Mouse (Mus musculus): ENCODE results near the gene Hmces. TPM values are rescaled to one million over a fixed set of nuclear protein-coding genes. Genes with fewer than 3 reads are reported as not detected.

Gene Hmces
- polyA plus RNA-seq (2012) = 21.1 and 28.9 TPM in 2 replicates

DNA sequence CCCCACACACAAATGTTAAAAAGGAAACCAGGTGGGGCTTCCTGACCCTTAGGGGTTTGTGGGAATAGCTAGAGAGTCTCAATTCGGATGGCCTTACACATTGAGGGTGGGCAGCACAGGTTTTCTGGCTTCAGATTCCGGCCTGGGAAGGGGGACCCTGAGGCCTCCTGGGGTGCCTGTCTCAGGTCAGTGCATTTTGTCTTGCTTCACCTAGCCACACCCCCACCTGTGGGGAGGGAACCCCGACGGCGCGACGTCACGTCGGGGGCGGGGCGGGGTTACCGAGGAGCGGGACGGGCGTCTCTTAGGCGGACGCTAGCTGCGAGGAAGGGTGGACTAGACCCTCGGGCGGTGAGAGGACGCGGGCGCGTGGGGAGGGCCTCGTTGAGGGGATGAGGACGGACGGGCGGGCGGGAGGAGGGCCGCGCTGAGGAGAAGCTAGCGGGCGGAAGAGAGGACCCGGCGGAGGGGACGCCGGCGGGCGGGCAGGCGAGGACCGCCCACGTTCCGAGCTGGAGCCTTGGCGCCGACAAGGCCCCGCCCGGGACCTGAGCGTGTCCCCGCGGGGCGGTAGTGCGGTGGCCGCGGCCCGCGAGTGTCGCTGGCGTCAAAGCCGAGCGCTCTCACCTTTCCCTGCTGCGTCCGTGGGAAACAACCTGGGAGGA, at the start of gene Hmces:
Gene Hmces, plus strand, starts transcription at position 275 of the 665 bp plus-strand sequence.
- TF ChIP-seq GATA1 (IDR thresholded peaks at IDR 0.05; ENCODE audit: low read length) = no peak

DNA sequence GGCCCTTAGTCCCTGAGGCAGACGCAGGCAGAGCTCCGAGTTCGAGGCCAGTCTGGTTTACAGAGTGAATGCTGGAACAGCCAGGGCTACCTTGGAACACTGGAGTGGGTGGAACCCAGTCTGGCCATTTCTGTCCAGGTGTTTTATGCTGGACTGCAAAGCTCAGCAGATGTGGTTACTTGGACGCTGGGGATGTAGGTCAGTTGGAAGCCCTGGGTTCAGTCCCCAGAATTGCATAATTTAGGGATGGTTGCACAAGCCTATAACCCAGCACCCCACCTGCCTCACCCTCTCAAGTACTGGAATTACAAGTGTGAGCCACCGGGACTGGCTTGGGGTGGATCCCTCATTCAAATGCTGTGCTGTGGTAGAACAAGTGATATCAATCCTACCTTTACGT, 47.5 kb upstream of the Hmces start:
- no peak for TF ChIP-seq GATA1 (IDR thresholded peaks at IDR 0.05; ENCODE audit: low read length)

DNA sequence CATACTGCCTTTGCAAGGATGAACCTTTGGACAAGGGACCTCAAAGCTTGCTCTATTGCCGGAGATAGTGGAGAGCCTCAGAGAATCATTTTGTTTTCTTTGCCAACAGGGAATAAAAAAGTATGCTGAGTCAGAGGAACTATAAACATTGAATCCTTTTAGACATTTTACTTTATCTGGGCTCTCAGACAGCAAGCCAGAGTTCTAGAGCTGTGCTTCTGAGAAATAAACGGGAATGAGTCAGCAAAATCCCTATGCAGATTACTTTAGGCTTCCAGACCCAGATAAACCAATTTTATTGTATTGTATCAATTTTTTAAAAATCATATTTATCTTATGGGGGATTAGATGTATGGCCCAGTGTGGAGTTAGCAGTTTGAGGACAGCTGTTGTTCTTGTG, 46.5 kb upstream of the Hmces start:
- peak; percentile 37 for TF ChIP-seq GATA1 (IDR thresholded peaks at IDR 0.05; ENCODE audit: low read length)

DNA sequence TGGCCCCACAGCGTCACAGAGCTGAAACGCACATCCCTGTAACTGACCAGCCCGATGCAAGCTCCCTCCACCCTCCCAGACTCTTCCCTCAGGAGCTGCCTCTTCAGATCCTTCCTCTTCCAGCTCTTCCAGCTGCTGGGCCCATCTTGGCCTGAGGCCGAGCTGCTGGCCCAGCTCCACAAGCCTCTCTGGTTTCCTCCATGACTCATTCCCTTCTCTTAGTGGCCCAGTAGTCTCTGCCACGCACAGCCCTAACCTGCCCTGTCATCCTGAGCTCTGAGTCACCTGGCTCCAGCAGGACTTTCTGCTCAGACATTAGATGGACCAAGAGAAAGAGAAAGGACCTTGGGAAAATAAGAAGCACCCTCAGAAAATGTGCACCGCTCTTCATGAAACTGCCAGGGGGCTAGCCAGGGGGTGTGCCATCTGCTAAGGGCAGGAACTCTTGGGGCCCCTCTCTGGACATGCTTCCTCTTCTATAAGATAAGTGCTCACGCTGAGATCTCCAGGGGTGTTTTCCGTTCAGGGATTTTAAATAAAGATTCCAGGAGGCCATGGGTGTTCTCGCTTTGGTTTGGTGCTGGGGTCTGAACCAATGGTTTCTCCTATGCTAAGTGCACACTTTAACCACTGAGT, 44.7 kb upstream of the Hmces start:
- TF ChIP-seq GATA1 (IDR thresholded peaks at IDR 0.05; ENCODE audit: low read length) = no peak

DNA sequence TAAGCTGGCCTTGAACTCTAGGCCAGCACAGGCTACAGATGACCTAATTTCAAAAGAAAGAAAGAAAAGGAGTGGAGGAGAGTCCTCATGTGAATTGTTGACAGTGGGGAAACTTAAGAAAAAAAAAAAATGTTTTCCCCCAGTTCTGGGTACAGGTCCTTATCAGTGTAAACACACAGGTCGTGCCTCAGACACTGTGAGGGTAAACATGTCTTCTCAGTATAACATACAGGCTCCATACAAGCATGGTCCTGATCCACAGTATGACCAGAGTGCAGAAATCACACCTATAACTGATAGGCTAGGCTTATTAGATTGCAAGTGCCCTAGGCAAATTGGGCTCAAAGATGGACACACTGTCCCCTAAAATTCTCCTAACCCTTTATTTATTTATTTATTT, 43.3 kb upstream of the Hmces start:
- no peak for TF ChIP-seq GATA1 (IDR thresholded peaks at IDR 0.05; ENCODE audit: low read length)

DNA sequence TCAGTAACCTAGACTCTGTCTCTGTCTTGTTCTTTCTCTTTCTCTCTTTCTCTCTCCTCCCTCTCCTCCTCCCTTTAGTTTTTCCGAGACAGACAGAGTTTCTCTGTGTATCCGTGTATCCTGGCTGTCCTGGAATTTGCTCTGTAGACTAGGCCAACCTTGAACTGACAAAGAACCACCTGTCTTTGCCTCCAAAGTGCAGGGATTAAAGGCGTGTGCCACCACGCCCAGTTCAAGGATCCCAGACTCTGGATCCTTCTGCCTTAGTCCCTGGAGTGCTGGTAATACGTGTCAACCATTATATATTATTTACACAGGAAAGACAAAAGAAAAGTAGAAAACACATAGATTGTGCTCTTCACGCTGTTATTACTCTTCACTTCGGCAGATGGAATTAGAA, 42.5 kb upstream of the Hmces start:
- TF ChIP-seq GATA1 (IDR thresholded peaks at IDR 0.05; ENCODE audit: low read length) = no peak

DNA sequence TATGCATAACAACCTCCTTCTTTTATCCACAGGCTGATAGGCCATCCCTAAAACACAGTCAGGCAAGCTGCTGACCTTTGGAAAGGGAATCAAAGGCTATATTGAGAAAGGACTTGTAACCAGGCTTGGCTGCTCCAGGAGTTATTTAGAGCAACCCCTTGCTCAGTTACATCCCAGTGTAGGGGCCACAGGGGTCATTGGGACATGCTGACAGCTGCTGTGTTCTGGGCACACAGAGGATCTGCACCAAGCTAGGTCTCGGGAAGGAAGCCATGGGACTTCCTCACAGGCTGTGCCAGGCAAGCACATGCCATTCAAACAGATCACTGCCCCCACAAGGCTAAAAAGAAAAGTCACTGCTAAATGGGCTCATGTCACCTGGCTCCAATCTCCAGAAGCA, 40.6 kb upstream of the Hmces start:
- TF ChIP-seq GATA1 (IDR thresholded peaks at IDR 0.05; ENCODE audit: low read length) = no peak

DNA sequence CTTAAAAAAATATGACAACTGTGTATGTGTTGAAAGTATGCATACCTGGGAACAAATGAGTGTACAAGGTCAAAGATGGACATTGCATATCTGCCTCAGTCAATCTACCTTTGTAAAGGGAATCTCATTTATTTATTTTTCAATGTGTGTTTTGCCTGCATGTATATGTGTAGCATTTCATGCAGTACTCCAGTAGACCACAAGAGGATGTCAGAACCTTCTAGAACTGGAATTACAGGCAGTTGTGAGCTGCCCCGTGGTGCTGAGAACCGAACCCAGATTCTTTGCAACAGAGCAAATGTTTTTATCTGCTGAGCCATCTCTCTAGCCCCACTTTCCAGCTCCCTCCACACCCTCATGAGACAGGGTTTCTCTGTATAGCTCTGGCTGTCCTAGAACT, 39.8 kb upstream of the Hmces start:
- TF ChIP-seq GATA1 (IDR thresholded peaks at IDR 0.05; ENCODE audit: low read length) = no peak

DNA sequence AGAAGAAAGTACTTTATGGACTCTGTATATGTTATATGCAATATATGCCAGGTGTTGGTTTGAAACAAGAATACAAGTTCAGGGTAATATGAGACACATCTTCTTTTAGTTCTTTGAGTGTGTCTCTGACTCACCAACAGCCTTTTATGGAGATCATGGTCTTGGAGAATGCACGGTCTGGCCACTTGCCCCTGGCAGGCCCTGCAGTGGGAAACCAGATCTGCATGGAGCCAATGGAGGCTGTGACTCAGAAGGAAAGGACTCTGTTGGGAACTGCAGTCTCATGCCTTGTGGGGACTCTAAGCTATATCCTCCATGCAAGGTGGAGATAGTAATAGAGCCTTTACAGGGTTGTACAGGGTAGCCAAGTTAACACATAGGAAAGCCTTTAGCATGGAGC, 38.7 kb upstream of the Hmces start:
- TF ChIP-seq GATA1 (IDR thresholded peaks at IDR 0.05; ENCODE audit: low read length) = no peak

DNA sequence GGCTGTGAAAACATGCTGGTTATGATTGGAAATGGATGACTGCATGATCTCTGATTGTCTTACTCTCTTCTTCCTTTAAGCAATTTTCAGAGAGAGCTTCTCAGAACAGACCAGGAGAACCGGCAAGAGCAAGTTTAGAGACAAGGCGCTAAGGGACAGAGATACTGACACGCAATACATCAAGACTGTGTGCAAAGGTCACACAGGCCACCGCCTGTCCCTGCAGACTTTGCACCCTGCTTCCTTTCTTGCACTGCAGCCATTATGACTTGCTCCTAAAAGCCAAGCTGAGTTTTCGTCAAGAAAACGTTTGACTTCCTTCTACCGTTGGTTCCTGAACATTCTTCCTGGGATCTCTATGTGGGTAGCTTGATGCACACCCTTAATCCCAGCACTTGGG, 38.2 kb upstream of the Hmces start:
- TF ChIP-seq GATA1 (IDR thresholded peaks at IDR 0.05; ENCODE audit: low read length) = no peak

DNA sequence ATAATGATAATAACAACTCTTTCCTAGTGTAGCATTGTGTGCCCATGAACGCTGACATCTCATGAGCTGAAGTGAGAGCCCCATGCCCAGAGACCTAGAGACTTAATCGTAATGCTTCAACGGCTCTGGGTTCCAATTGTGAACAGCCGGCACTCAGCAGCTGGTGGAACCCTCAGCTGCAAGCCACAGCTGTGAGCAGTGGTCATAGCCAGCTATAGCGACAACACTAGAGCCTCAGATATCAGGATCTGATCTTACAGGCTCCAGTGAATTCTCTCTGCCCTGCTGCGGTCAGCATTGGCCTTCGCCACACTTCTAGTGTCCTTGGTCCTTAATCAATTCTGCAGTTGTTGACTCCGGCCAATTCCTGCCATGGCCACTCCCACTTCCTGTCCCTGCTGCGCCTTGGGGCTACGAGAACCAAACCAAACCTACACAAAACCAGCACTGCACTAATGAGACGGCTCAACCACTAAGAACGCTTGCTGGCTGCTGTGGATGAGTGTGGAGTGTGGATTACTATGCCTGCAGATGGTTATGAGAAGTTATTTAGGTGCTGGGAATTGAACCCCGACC, 37.6 kb upstream of the Hmces start:
- TF ChIP-seq GATA1 (IDR thresholded peaks at IDR 0.05; ENCODE audit: low read length) = no peak

DNA sequence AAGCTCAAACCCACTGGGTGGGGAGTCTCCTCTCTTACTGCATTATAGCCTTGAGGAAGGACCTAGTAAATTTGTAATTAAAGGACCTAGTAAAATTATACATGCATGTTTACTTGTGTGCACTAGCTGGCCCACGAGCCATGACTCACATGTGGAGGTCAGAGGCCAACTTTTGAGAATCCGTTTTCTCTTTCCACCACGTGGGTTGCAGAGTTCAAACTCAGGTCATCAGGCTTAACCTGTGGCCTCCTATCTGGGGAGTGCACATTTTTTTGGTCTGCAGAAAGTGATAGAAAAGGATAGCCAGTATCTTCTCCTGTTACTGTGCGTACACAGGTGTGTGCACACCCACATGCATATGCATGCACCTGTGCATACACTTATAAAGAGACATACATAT, 34.7 kb upstream of the Hmces start:
- no peak for TF ChIP-seq GATA1 (IDR thresholded peaks at IDR 0.05; ENCODE audit: low read length)

DNA sequence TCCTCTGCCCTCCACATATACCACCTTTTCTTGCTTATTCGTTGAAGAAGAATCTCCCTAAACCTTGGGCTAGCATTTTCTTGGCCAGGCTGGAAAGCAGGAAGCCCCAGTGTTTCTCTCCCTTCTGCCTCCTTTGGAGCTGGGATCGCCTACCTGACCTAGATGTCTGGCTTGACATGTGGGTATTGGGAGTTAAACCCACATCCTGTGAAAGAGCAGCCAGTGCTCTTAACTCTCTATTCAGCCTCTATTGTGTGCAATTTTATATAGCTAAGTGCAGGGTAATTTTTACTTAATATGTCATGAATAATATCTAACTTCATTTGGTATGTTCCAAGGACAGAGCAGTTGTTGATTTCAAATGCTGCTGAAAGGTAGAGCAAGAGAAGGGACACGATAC, 34.1 kb upstream of the Hmces start:
- TF ChIP-seq GATA1 (IDR thresholded peaks at IDR 0.05; ENCODE audit: low read length) = no peak

DNA sequence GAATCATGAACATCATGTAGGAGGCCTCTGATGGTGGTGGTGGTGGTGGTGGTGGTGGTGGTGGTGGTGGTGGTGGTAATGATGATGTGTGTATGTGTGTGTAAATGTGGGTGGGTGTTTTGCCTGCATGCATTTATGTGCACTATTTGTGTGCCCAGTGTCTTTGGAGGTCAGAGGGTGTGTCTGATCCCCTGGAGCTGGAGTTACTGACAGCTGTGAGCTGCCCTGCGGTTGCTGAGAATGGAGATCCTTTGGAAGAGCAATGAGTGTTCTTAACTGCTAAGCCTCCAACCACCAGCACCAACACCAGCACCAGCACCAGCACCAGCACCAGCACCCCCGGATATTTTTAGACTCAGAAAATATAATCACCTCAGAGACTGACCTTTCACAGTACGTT, 31.5 kb upstream of the Hmces start:
- TF ChIP-seq GATA1 (IDR thresholded peaks at IDR 0.05; ENCODE audit: low read length) = no peak

DNA sequence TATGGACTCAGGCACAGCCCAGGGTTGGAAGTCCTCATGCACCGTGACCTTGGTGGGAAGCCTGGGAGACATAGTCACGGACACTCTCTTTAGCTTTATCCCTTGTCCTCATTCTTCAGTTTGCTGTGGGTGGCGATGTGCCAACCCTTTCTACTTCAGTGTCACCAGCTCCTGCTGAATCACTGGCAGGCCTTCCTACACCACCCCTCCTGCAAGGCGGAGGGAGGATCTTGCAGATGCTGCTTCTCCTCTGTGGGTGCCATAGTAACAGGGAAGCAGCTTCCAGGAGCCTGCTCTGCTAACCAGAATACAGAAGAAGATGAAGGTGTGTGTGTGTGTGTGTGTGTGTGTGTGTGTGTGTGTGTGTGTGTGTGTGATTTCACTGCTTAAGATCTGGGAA, 30.9 kb upstream of the Hmces start:
- no peak for TF ChIP-seq GATA1 (IDR thresholded peaks at IDR 0.05; ENCODE audit: low read length)

DNA sequence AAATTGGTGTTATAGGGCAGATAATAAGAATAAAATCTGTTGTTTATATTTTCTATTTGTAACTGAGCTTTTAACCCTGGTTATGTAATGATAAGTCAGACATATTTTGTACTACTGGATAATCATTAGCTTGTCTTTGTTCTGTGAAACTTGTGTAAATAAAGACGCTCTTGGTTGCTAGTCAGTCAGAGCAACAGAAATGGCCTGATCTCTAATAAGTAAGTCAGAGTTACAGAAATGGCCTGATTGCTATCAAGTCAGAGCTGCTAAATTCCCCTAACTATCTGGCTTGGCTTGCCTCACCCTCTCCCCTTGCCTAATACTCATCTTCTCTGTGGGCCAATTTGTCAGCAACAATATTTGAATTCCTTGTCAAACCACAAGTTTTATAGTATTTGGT, 27.0 kb upstream of the Hmces start:
- TF ChIP-seq GATA1 (IDR thresholded peaks at IDR 0.05; ENCODE audit: low read length) = no peak

DNA sequence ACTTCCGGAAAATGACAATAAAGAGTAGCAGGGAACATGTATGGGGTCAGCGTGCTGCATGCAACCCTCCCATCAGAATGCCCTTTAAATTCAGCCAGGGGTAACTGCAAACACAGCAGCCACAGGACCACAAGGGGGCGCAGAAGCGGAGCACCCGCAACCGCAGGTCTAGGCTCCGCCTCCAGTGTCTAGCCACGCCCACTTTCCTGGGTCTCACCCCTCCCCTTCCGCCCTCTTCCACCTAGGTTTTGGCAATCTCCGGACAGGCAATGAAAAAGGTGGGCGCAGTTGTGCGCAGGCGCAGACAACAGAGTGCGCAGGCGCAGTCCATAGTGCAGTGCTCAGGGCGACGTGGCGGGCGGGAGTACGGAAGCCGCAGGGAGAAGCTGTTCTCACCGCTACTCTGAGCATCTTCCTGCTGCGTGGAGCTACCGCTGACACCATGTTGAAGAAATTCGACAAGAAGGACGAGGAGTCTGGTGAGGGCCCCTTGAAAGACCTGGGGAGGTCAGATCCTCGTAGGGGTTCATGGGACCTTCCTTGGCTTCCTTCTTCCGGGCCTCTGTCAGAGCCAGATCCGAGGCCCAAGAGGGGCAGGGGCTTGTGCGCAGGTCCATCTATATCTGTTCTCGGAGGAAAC, 26.0 kb upstream of the Hmces start, which contains the start of gene Copg1:
Gene Copg1, plus strand, starts transcription at position 221 of the 640 bp plus-strand sequence.
- no peak for TF ChIP-seq GATA1 (IDR thresholded peaks at IDR 0.05; ENCODE audit: low read length)

Measured in G1E-ER4 (cell line).